Mouse (Mus musculus): Measurements from ENCODE around the gene Ephx1.

GRCm38 (mm10) chr1:181049328-181049842 is 28.7 kb upstream of the Ephx1 start:
- TF ChIP-seq CTCF (IDR thresholded peaks at IDR 0.05; ENCODE audit: low read depth, low read length), result no peak
- no peak for TF ChIP-seq GATA1 (IDR thresholded peaks at IDR 0.05; ENCODE audit: borderline replicate concordance, low read length)
